Mouse (Mus musculus) left cerebral cortex, postnatal 36 days (tissue): Measurements from ENCODE around the gene Fbxo24. TPM values are rescaled to one million over a fixed set of nuclear protein-coding genes. Genes with fewer than 3 reads are reported as not detected.

ENCODE experiments used
- DNase-seq, 2 experiments: peaks; one replicate each; pipeline ENCODE4 v3.0.0; 2021 to 2022; ENCODE audit warnings: low spot score in 2 of 2, mixed read lengths in 1 of 2
- intact Hi-C: fragments of 180-260 bp; cut with DNase I; formaldehyde crosslinking; loops from one replicate; pipeline ENCODE4 v1.15.1; 2025
- total RNA-seq, 2 experiments: library from RNA; stranded (reverse); gene quantifications; 2 replicates each; pipeline ENCODE4 v1.2.3; 2021

Fbxo24 gene
- total RNA-seq, 2 experiments from 2014 or later: 0.20 to 0.25 TPM

DNA sequence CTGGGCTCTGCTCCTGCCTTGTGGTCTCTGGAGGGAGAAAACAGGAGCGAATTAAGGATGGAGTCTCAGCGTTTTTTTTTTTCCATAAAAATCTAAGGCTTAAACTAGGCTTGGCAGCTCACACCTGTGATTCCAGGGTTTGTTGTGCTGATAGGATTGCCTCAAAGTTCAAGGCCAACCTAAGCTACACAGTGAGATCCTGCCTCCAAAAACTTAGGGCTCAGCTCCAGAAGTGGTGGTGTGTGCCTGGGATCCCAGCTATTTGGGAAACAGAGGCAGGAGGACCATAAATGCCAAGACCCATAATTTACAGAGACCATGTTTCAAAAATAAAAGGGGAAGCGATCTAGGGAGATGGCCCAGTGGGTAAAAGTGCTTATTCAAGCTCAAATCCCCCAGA is 19.5 kb downstream of the Fbxo24 start:
- DNase-seq: no peak
- intact Hi-C loops: no loop called here

DNA sequence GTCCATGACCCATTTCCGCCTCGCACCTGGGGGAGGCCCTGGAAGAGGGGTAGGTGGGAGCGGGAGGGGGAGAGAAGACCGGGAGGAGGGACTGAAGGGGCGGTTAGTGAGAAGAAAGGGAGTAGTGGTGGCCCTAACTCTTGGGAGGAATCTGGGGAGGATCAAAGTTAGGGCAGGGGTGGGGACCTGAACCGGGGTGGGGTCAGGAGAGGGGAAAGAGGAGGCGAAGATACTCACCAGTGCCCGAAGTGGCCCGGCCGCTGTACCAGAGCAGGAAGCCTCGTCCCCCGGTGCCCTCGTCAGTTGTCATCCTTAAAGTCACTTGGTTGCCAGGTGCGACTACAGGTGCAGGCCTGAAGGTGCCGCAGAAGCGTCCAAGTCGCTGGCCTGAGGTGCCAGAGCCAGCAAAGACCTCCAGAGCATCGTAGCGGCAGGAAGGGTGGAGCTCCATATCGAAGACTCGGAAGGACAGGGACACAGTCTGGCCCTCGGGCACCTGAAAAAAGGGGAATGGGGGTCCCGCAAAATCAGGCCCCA is 20.1 kb downstream of the Fbxo24 start:
- intact Hi-C loops: no loop called here
- DNase-seq: no peak

- DNase-seq: no peak
- intact Hi-C loops: no loop called here
Measured at GRCm38 (mm10) chr5:137607860-137608653, 20.7 kb downstream of the Fbxo24 start.

DNA sequence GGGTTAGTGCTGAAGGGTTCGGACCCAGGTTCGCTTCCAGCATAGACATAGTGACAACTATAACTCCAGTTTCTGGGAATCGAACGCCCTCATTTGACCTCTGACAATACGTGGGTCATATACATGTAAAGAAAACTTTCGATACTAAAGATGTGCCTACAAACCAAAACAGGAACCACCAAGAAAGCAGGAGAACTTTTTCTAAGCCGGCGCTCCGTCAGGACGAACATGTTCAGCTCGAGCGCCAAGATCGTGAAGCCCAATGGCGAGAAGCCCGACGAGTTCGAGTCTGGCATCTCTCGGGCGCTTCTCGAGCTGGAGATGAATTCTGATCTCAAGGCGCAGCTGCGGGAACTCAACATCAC is 27.5 kb downstream of the Fbxo24 start:
- DNase-seq: no peak
- intact Hi-C loops: loop anchor here (1.0 to 5.0 kb wide), 3 partner anchors 51 to 186 kb away; partner anchors contain the start of genes Epo, Gnb2, Mepce and Zcwpw1

- intact Hi-C loops: loop anchor here (1.0 to 5.0 kb wide), 3 partner anchors 52 to 187 kb away; partner anchors contain the start of genes Epo, Gnb2, Mepce and Zcwpw1
- DNase-seq: peak; percentile 95 to 96
Measured at GRCm38 (mm10) chr5:137600619-137601364, 28.0 kb downstream of the Fbxo24 start, which contains the start of gene Mospd3. Gene Mospd3 (minus strand): TSS chr5:137601058.

GRCm38 (mm10) chr5:137600281-137600618 is 28.6 kb downstream of the Fbxo24 start:
- intact Hi-C loops: loop anchor here (5.0 kb wide), 2 partner anchors 52 to 68 kb away; partner anchors contain the start of genes Epo and Gnb2

DNA sequence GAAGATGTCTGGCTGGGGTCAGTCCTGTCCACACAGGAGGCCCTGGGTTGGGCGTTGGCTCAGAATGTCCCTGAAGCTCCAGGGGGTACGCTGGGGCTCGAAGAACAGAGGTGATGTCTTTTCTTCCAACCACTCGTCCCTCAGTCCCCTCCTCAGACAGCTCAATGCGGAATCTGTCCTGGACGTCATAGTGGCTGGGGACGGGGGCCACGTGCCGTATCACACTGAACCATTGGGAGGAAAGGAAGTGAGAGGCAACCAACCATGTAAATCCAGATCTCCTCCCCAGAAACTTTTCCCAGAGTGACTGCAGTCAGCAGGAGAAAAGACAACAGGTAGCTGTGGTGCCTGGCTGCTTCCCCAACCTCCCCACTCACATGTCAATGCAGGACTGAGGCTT is 29.2 kb downstream of the Fbxo24 start:
- intact Hi-C loops: no loop called here
- DNase-seq: no peak

More at GRCm38 (mm10) chr5:137600281-137600618, 28.6 kb downstream of the Fbxo24 start:
- DNase-seq: no peak

DNA sequence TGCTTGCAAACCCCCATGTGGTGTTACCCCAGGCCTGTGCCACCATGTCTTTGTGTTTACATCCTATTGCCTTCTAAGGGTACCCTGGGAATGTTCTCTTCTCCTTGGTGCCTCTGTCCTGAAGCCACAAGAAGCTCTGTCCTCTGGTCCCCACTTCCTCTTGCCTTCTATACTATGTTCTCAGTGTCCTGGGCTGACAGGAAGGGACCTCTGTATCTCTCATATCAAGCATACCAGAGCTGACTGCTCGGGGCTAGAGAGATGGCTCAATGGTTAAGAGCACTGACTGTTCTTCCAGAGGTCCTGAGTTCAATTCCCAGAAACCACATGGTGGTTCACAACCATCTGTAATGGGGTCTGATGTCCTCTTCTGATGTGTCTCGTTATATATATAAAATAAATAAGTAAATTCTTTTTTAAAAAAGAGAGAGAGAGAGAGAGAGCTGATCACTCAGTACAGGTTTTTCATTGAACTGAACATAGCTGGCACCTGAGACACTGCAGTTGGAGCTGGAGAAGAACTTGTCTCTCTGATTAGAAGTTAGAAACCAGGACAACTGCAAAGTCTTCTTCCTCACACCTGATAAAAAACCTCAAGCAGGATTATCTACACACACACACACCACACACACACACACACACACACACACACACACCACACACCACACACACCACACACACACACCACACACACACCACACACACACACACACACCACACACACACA is 30.5 kb downstream of the Fbxo24 start:
- intact Hi-C loops: no loop called here
- no peak for DNase-seq

DNA sequence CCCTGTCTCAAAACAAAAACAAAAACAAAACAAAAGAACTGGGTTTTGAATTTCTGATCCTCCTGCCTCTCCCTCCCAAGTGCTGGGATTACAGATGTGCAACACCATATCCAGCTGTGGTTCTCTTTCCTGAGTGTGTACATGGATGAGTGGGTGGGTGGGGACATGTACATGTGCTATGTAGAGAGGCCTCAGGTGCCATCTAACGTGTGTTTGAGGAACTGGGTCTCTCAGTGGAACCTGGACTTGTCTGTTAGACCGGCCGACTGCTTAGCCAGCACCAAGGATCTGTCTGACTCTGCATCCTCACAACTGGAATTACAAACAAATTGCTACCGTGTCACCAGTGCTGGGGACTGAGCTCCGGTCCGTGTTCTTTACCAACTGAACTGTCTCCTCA is 31.2 kb downstream of the Fbxo24 start:
- intact Hi-C loops: no loop called here
- DNase-seq: no peak

DNA sequence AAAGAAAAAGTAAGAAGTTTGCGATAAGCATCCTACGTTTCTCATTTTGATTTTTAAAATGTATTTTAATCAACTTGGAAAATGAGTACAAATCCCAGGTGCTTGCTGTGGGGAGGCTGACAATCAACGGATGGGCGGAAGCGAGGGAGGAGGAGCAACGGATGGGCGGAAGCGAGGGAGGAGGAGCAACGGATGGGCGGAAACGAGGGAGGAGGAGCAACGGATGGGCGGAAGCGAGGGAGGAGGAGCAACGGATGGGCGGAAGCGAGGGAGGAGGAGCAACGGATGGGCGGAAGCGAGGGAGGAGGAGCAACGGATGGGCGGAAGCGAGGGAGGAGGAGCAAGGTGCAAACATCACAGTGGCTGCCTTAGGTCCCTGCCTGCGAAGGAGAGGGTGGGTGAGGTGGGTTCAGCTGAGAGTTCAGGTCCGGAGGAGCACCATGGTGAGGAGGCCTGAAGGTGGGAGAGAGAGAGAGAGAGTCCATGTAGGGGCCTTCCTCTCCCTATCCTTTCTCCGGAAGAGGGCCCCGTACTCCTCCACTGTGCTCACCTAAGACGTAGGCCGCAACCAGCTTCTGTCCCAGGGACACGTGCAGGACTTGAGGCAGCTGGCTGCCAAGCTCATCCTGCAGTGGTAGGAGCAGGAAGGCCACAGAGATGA is 32.1 kb downstream of the Fbxo24 start:
- no peak for DNase-seq
- intact Hi-C loops: no loop called here

DNA sequence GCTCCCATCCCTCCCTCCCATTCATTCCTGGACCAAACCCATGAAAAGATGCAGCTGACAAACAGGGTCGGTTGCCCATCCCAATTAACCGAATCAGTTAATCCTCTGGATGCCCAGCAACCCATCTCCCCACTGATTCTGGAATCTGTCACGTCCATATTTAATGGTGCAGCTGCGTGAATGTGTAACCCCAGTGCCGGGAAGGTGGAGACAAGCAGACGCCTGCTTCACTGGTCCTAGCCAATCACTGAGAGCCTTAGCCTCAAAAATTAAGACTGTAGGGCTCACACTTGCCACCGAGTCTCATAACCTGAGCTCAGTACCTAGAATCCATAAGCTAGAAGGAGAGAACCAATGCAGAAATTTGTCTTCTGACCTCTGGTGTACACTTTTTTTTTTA is 32.9 kb downstream of the Fbxo24 start:
- intact Hi-C loops: no loop called here
- no peak for DNase-seq

GRCm38 (mm10) chr5:137590507-137590906 is 38.3 kb downstream of the Fbxo24 start:
- intact Hi-C loops: no loop called here

GRCm38 (mm10) chr5:137584976-137585375 is 43.8 kb downstream of the Fbxo24 start:
- DNase-seq: peak in 1 of 2 experiments; percentile 45
- intact Hi-C loops: loop anchor here (5.0 kb wide), 2 partner anchors 42 to 53 kb away; partner anchors contain the start of genes Epo, Fbxo24, Gm20605 and Gnb2

More at GRCm38 (mm10) chr5:137590507-137590906, 38.3 kb downstream of the Fbxo24 start:
- no peak for DNase-seq

DNA sequence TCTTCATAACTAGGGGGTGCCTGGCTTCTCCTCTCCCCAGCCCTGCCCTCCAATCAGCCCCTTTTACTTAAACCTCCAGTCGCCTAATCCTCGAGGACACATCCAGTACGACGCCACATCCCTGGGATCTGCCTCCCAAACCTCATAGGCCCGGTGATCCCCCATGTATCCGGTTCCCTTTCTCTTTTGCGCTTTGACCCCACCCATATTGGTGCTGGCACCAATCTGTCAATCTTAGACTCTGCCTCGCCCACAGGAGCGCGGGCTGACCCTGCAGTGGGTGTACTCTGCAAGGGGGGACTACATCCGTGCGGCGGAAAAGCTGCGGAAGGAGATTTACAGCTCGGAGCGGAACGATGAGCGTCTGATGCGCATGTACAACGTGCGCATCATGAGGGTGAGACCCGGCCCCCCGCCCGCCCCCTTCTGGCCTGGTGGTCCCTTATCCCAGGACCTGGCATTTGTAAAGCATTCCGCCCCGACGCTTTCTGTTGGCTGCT is 45.1 kb downstream of the Fbxo24 start:
- intact Hi-C loops: loop anchor here (5.0 kb wide), 1 partner anchor 51 kb away; the partner anchor contains the start of genes Epo and Gnb2
- peak; percentile 42 to 45 for DNase-seq

DNA sequence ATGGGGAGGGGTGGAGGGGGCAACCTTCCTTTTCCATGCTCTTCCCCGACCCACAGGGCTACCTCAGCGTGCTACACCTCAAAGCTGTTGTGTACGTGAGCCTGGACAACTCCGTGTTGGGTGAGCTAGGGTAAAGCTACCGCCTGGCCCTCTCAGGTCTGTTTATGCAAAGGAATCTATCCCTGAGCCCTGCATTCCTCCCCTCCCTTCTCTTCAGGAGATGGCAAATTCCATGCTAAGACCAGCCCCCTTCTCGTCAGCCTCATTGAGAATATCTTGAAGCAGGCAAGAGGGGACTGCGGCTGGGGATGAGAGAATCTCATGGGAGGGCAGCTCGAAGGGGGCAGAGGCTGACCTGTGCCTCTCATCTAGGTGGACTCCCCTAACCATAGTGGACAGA is 46.1 kb downstream of the Fbxo24 start:
- intact Hi-C loops: loop anchor here (5.0 kb wide), 1 partner anchor 50 kb away; the partner anchor contains the start of genes Epo and Gnb2

GRCm38 (mm10) chr5:137580246-137580645 is 48.6 kb downstream of the Fbxo24 start:
- no peak for DNase-seq
- intact Hi-C loops: loop anchor here (5.0 kb wide), 1 partner anchor 48 kb away; the partner anchor contains the start of genes Epo and Gnb2

More for the DNA sequence above, 46.1 kb downstream of the Fbxo24 start:
- DNase-seq: no peak

- intact Hi-C loops: no loop called here
- DNase-seq: peak; percentile 63 to 64
Measured at GRCm38 (mm10) chr5:137574470-137574901, 54.3 kb downstream of the Fbxo24 start.
